Mouse (Mus musculus): ENCODE data around the gene Gpr35.

Gene Gpr35

GRCm38 (mm10) chr1:92981056-92981845, 30.6 kb downstream of the Gpr35 start:
- peak; percentile 88 to 89 for DNase-seq (ENCODE audit: low spot score in 2 of 2)

- no peak for DNase-seq (ENCODE audit: low spot score in 2 of 2)
Observed at GRCm38 (mm10) chr1:92982931-92983605, 32.4 kb downstream of the Gpr35 start.

GRCm38 (mm10) chr1:92984999-92985398, 34.3 kb downstream of the Gpr35 start:
- DNase-seq (ENCODE audit: low spot score in 2 of 2), result no peak

GRCm38 (mm10) chr1:92988894-92989293, 38.2 kb downstream of the Gpr35 start:
- DNase-seq (ENCODE audit: low spot score in 2 of 2), result no peak

- no peak for DNase-seq (ENCODE audit: low spot score in 2 of 2)
Observed at GRCm38 (mm10) chr1:92989891-92990290, 39.2 kb downstream of the Gpr35 start.

GRCm38 (mm10) chr1:92992214-92992855, 41.7 kb downstream of the Gpr35 start:
- DNase-seq (ENCODE audit: low spot score in 2 of 2), result no peak

- no peak for DNase-seq (ENCODE audit: low spot score in 2 of 2)
Observed at GRCm38 (mm10) chr1:92992880-92993279, 42.2 kb downstream of the Gpr35 start.

- DNase-seq (ENCODE audit: low spot score in 2 of 2), result no peak
Observed at GRCm38 (mm10) chr1:93006061-93006460, 55.4 kb downstream of the Gpr35 start, which contains the start of gene Aqp12. Aqp12 (plus strand) TSS chr1:93006334.

- DNase-seq (ENCODE audit: low spot score in 2 of 2), result peak in 1 of 2 experiments; percentile 24
Observed at GRCm38 (mm10) chr1:93009196-93009595, 58.5 kb downstream of the Gpr35 start.

- DNase-seq (ENCODE audit: low spot score in 2 of 2), result peak; percentile 1 to 15
Observed at GRCm38 (mm10) chr1:93010731-93011130, 60.1 kb downstream of the Gpr35 start.

GRCm38 (mm10) chr1:93012103-93012585, 61.5 kb downstream of the Gpr35 start:
- DNase-seq (ENCODE audit: low spot score in 2 of 2), result peak; percentile 17 to 30

- DNase-seq (ENCODE audit: low spot score in 2 of 2), result no peak
Observed at GRCm38 (mm10) chr1:93013367-93013766, 62.7 kb downstream of the Gpr35 start.

GRCm38 (mm10) chr1:93014460-93014859, 63.8 kb downstream of the Gpr35 start:
- DNase-seq (ENCODE audit: low spot score in 2 of 2), result peak; percentile 29 to 46

GRCm38 (mm10) chr1:93015136-93015535, 64.5 kb downstream of the Gpr35 start:
- DNase-seq (ENCODE audit: low spot score in 2 of 2), result no peak

- DNase-seq (ENCODE audit: low spot score in 2 of 2), result no peak
Observed at GRCm38 (mm10) chr1:93018716-93019115, 68.1 kb downstream of the Gpr35 start.

GRCm38 (mm10) chr1:93020602-93021001, 69.9 kb downstream of the Gpr35 start:
- no peak for DNase-seq (ENCODE audit: low spot score in 2 of 2)

GRCm38 (mm10) chr1:93026600-93026999, 75.9 kb downstream of the Gpr35 start:
- no peak for DNase-seq (ENCODE audit: low spot score in 2 of 2)

- no peak for DNase-seq (ENCODE audit: low spot score in 2 of 2)
Observed at GRCm38 (mm10) chr1:93029387-93029786, 78.7 kb downstream of the Gpr35 start.

- DNase-seq (ENCODE audit: low spot score in 2 of 2), result no peak
Observed at GRCm38 (mm10) chr1:93030060-93030459, 79.4 kb downstream of the Gpr35 start.

GRCm38 (mm10) chr1:93031199-93031598, 80.5 kb downstream of the Gpr35 start:
- DNase-seq (ENCODE audit: low spot score in 2 of 2), result no peak

GRCm38 (mm10) chr1:93033989-93034388, 83.3 kb downstream of the Gpr35 start:
- no peak for DNase-seq (ENCODE audit: low spot score in 2 of 2)

GRCm38 (mm10) chr1:93035981-93036380, 85.3 kb downstream of the Gpr35 start:
- no peak for DNase-seq (ENCODE audit: low spot score in 2 of 2)

Measured in heart, adult 9 months (tissue).